Mouse (Mus musculus): ENCODE results near the gene Iqca. TPM values are rescaled to one million over a fixed set of nuclear protein-coding genes. Genes with fewer than 3 reads are reported as not detected.

Iqca gene
- polyA plus RNA-seq, 1 experiment = 0.33 TPM

DNA sequence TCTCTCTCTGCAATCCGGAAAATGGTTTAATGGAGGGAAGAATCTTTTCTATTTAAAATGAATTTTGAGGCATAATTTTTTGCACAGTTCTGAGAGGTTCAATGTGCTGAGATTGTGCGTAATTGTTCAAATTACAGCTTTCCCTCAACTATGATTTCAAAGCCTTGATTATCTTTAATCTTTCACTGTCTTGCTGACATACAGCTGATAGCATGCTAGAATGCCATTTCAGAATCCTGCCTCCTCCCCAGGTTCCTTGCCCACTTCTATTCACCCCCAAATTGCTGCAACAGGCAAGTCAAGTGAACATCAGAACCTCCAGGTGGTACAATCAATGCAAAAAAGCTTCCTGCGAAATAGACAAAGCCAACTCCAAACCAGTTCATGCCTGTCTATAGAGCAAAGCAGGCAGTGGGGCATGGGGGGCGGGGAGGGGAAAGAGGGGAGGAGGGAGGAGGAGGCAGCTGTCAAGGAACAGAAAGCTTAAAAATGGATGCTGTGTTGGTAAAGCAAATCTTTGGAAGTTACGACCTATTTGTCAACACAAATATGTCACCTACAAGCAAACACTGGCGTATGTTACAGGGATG, 39.5 kb downstream of the Iqca start:
- Histone ChIP-seq H3K4me3 (ENCODE audit: insufficient read depth, low read depth, low read length) (no peak overlapping the region), H3K4me1 (ENCODE audit: control insufficient read depth, insufficient read depth, low read length) (no peaks in the 10 kb centered on the region), H3K27me3 (replicated peaks; ENCODE audit: control insufficient read depth, insufficient read depth, low read length) (no peaks in the 10 kb centered on the region), H3K27ac (ENCODE audit: insufficient read depth, low read depth, low read length) (no peak overlapping the region), H3K36me3 (ENCODE audit: control insufficient read depth, insufficient read depth, low read length) (no peaks in the 10 kb centered on the region)
- WGBS = 93% methylated on average over 6 of the region's 6 CpGs
- no peak for DNase-seq
- no peak for TF ChIP-seq POLR2A (IDR thresholded peaks at IDR 0.05; ENCODE audit: low read depth, low read length)
- TF ChIP-seq CTCF (conservative IDR thresholded peaks at IDR 0.05; ENCODE audit: insufficient read depth, insufficient read length, low read depth, low read length) = no peak

GRCm38 (mm10) chr1:90112669-90113068, 40.5 kb downstream of the Iqca start:
- H3K27me3 ChIP-seq (replicated peaks; ENCODE audit: control insufficient read depth, insufficient read depth, low read length) = no peaks in the 10 kb centered on the region
- H3K4me1 ChIP-seq (ENCODE audit: control insufficient read depth, insufficient read depth, low read length) = no peaks in the 10 kb centered on the region
- no peaks in the 10 kb centered on the region for H3K36me3 ChIP-seq (ENCODE audit: control insufficient read depth, insufficient read depth, low read length)
- DNase-seq = no peak
- H3K4me3 ChIP-seq (ENCODE audit: insufficient read depth, low read depth, low read length) = no peak overlapping the region
- TF ChIP-seq POLR2A (IDR thresholded peaks at IDR 0.05; ENCODE audit: low read depth, low read length) (no peak), CTCF (conservative IDR thresholded peaks at IDR 0.05; ENCODE audit: insufficient read depth, insufficient read length, low read depth, low read length) (no peak)
- no peak overlapping the region for H3K27ac ChIP-seq (ENCODE audit: insufficient read depth, low read depth, low read length)
- WGBS = 59% methylated on average over 2 of the region's 2 CpGs

DNA sequence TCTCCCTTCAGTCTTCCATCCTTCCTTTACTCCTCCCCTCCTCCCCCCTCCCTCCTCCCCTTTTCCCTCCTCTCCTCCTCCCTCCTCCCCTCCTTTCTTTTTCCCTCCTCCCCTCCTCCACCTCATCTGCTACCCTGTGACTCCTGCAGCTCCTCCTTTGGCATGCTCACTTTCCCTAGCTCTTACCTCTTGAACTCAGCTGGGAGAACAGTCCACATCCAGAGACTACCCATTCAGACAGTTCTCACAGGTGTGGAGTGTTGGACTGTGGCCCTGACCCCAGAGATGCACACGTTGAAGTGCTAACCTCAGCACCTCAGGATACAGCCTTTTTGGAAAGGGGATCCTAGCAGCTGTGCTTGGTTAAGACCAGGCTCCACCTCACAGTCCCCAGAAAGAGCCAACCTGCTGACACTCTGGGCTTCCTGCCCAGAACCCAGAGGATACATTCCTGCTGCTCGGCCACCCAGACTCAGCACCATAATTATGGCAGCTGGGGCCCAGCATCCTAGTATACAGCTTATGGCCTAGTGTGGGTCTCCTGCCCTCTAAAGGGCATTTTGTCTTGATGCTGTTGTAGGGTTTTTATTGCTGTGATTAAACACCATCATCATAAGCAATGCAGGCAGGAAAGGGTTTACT, 41.9 kb downstream of the Iqca start:
- peak; percentile 92 for DNase-seq
- H3K27me3 ChIP-seq (replicated peaks; ENCODE audit: control insufficient read depth, insufficient read depth, low read length) = no peaks in the 10 kb centered on the region
- no peak overlapping the region for H3K4me3 ChIP-seq (ENCODE audit: insufficient read depth, low read depth, low read length)
- H3K4me1 ChIP-seq (ENCODE audit: control insufficient read depth, insufficient read depth, low read length) = no peaks in the 10 kb centered on the region
- peak overlapping the region; percentile 61; the same call in 1 of the 2 replicates for H3K27ac ChIP-seq (ENCODE audit: insufficient read depth, low read depth, low read length)
- no peaks in the 10 kb centered on the region for H3K36me3 ChIP-seq (ENCODE audit: control insufficient read depth, insufficient read depth, low read length)
- WGBS = 9% methylated on average over 2 of the region's 2 CpGs
- TF ChIP-seq POLR2A (IDR thresholded peaks at IDR 0.05; ENCODE audit: low read depth, low read length) (no peak), CTCF (conservative IDR thresholded peaks at IDR 0.05; ENCODE audit: insufficient read depth, insufficient read length, low read depth, low read length) (no peak)

DNA sequence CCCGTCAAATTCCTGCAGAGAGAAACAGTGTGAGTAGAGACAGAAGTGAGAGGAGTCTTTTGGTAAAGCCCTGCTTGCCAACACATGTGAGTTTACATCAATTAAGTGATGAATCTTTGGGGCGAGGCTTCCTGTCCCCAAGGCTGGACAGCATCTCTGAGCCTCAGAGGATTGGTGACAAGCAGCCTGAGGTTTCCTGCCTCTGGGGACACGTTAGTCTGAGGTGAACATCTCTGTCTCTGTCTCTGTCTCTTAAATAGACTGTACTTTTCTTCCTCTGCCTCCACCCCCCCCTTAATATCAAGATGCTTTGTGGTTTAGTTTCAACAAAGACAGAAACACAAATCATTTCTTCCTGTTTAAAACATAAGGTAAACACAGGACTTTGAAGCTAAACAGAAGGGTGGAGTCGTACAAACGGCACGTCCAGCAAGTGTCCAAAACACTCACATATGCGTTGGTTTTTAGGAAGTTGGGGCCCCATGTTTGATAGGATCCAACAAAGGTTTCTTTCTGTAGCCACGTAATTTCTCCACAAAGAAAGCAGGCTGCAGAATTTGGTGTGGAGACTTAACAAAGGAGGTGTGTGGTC, 49.2 kb downstream of the Iqca start:
- WGBS = 75% methylated on average over 8 of the region's 8 CpGs
- H3K4me3 ChIP-seq (ENCODE audit: insufficient read depth, low read depth, low read length) = no peak overlapping the region
- H3K27ac ChIP-seq (ENCODE audit: insufficient read depth, low read depth, low read length) = no peak overlapping the region
- DNase-seq = no peak
- TF ChIP-seq POLR2A (IDR thresholded peaks at IDR 0.05; ENCODE audit: low read depth, low read length) = no peak
- no peak for TF ChIP-seq CTCF (conservative IDR thresholded peaks at IDR 0.05; ENCODE audit: insufficient read depth, insufficient read length, low read depth, low read length)
- H3K4me1 ChIP-seq (ENCODE audit: control insufficient read depth, insufficient read depth, low read length) = 0 out of 2 replicates have a peak, but pooled peaks cover 3% of the 10 kb centered on the region
- H3K36me3 ChIP-seq (ENCODE audit: control insufficient read depth, insufficient read depth, low read length) = no peaks in the 10 kb centered on the region
- no peaks in the 10 kb centered on the region for H3K27me3 ChIP-seq (replicated peaks; ENCODE audit: control insufficient read depth, insufficient read depth, low read length)

GRCm38 (mm10) chr1:90100360-90101232, 52.6 kb downstream of the Iqca start:
- peak; percentile 16 for DNase-seq
- H3K27me3 ChIP-seq (replicated peaks; ENCODE audit: control insufficient read depth, insufficient read depth, low read length) = no peaks in the 10 kb centered on the region
- H3K4me1 ChIP-seq (ENCODE audit: control insufficient read depth, insufficient read depth, low read length) = 0 out of 2 replicates have a peak, but pooled peaks cover 3% of the 10 kb centered on the region
- H3K27ac ChIP-seq (ENCODE audit: insufficient read depth, low read depth, low read length) = no peak overlapping the region
- no peak for TF ChIP-seq CTCF (conservative IDR thresholded peaks at IDR 0.05; ENCODE audit: insufficient read depth, insufficient read length, low read depth, low read length)
- no peak for TF ChIP-seq POLR2A (IDR thresholded peaks at IDR 0.05; ENCODE audit: low read depth, low read length)
- H3K36me3 ChIP-seq (ENCODE audit: control insufficient read depth, insufficient read depth, low read length) = no peaks in the 10 kb centered on the region
- 66% methylated on average over 10 of the region's 10 CpGs for WGBS
- no peak overlapping the region for H3K4me3 ChIP-seq (ENCODE audit: insufficient read depth, low read depth, low read length)

- Histone ChIP-seq H3K4me3 (ENCODE audit: insufficient read depth, low read depth, low read length) (no peak overlapping the region), H3K36me3 (ENCODE audit: control insufficient read depth, insufficient read depth, low read length) (no peaks in the 10 kb centered on the region), H3K27ac (ENCODE audit: insufficient read depth, low read depth, low read length) (no peak overlapping the region), H3K4me1 (ENCODE audit: control insufficient read depth, insufficient read depth, low read length) (no peaks in the 10 kb centered on the region), H3K27me3 (replicated peaks; ENCODE audit: control insufficient read depth, insufficient read depth, low read length) (no peaks in the 10 kb centered on the region)
- no peak; the same call in 1 of the 2 replicates for TF ChIP-seq CTCF (conservative IDR thresholded peaks at IDR 0.05; ENCODE audit: insufficient read depth, insufficient read length, low read depth, low read length)
- no peak for TF ChIP-seq POLR2A (IDR thresholded peaks at IDR 0.05; ENCODE audit: low read depth, low read length)
- peak; percentile 42 for DNase-seq
- WGBS = 64% methylated on average over 10 of the region's 10 CpGs
These were observed 60.2 kb downstream of the Iqca start for GRCm38 (mm10) chr1:90092816-90093493.

Measured in kidney, adult 2 months (tissue).